Comparison of ENCODE assay signal across 14 mouse cellular contexts in the genomic region with DNA sequence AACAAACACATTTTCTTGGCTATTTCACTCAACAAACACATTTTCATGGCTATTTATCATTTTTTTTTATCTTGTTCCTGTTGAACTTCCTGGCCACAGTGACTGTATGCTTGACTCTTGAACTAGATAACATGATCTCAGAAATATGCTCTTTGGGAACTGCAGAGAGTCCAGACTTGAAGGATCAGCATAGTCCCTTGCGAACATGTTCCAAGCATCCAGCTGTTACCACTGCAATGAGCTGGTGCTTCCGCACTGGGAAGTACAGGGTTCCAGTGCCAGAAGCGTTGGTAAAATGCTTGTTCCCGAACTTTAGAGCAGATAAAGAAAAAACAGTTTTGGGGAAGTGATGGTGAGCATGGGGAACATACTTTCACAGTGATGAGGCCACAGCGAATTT.
DNase-seq lines count a peak whose midpoint lies in the region; ATAC-seq lines count a peak whose summit lies in the region.
"Had no signal": no experiment of that assay in that cellular context is flagged by ENCODE, and none has a peak within 500 bp of the region (broad histone marks: within the 10 kb centered on the region; RNA-seq: fewer than 3 reads in every experiment).

No protein-coding gene starts in this region.

- no peaks in the 10 kb centered on the region for H3K9me3 ChIP-seq in kidney, embryonic 14.5 days (ENCODE audit: control insufficient read depth, low read length)
- 0 out of 2 replicates have a peak, but pooled peaks cover 2% of the 10 kb centered on the region for H3K9me3 ChIP-seq in midbrain, embryonic 10.5 days (replicated peaks)
- H3K9me3 ChIP-seq: embryonic facial prominence, embryonic 10.5 days; limb, embryonic 10.5 days; midbrain, embryonic 13.5 days had no signal

- WGBS in kidney, embryonic 14.5 days, result 88% methylated on average over 5 of the region's 5 CpGs
- WGBS in midbrain, embryonic 10.5 days, result 92% methylated on average over 5 of the region's 5 CpGs

- ATAC-seq in kidney, embryonic 14.5 days (ENCODE audit: low FRiP score, low TSS enrichment), result no peak
- ATAC-seq: activated CD4-positive, CD25-positive, alpha-beta regulatory T cell, adult 4 months; inflammation-experienced regulatory T-cells, adult 6 months; midbrain, embryonic 13.5 days had no signal

- DNase-seq in kidney, adult 11 months, result peak; percentile 12
- DNase-seq in adipocyte (ENCODE audit: low spot score), result peak; percentile 17
- peak; percentile 22 to 39 for DNase-seq in heart, postnatal 14 days
- DNase-seq in kidney, postnatal 36 days, result peak; percentile 8
- no peak for DNase-seq in right cerebral cortex, postnatal 4 days
- no peak for DNase-seq in cerebellum, postnatal 36 days
- no peak for DNase-seq in midbrain, embryonic 10.5 days (ENCODE audit: low spot score)
- DNase-seq: cerebellum, adult 8-10 months had no signal

- no peaks in the 10 kb centered on the region for H3K36me3 ChIP-seq in kidney, embryonic 14.5 days (ENCODE audit: control insufficient read depth, insufficient read depth, low read length)
- no peaks in the 10 kb centered on the region for H3K36me3 ChIP-seq in midbrain, embryonic 10.5 days
- H3K36me3 ChIP-seq: embryonic facial prominence, embryonic 10.5 days; limb, embryonic 10.5 days; midbrain, embryonic 13.5 days had no signal

- intact Hi-C loops in heart, postnatal 14 days (cut with DNase I), result loop anchor here (10.0 kb wide), 1 partner anchor 103 kb away; a partner anchor contains a TSS

- H3K27me3 ChIP-seq in kidney, embryonic 14.5 days (ENCODE audit: control insufficient read depth, insufficient read depth, low read length), result no peaks in the 10 kb centered on the region
- H3K27me3 ChIP-seq in midbrain, embryonic 10.5 days (ENCODE audit: low read depth, poor library complexity, severe bottlenecking), result no peaks in the 10 kb centered on the region
- H3K27me3 ChIP-seq: midbrain, embryonic 13.5 days had no signal

- H3K27ac ChIP-seq in kidney, embryonic 14.5 days (ENCODE audit: low read depth, low read length), result no peak overlapping the region
- no peak overlapping the region for H3K27ac ChIP-seq in midbrain, embryonic 10.5 days (replicated peaks)
- H3K27ac ChIP-seq: embryonic facial prominence, embryonic 10.5 days; limb, embryonic 10.5 days; midbrain, embryonic 13.5 days had no signal

- H3K4me3 ChIP-seq in kidney, embryonic 14.5 days (ENCODE audit: low read length), result no peak overlapping the region
- no peak overlapping the region for H3K4me3 ChIP-seq in midbrain, embryonic 10.5 days
- H3K4me3 ChIP-seq: embryonic facial prominence, embryonic 10.5 days; limb, embryonic 10.5 days; midbrain, embryonic 13.5 days had no signal

- H3K9ac ChIP-seq in kidney, embryonic 14.5 days (ENCODE audit: low read depth, low read length), result no peak overlapping the region
- H3K9ac ChIP-seq: midbrain, embryonic 13.5 days had no signal

- no peaks in the 10 kb centered on the region for H3K4me1 ChIP-seq in kidney, embryonic 14.5 days (ENCODE audit: control insufficient read depth, insufficient read depth, low read length)
- no peaks in the 10 kb centered on the region for H3K4me1 ChIP-seq in midbrain, embryonic 10.5 days
- H3K4me1 ChIP-seq: embryonic facial prominence, embryonic 10.5 days; limb, embryonic 10.5 days; midbrain, embryonic 13.5 days had no signal

- H3K4me2 ChIP-seq in kidney, embryonic 14.5 days (replicated peaks; ENCODE audit: low read depth, low read length), result no peak overlapping the region
- H3K4me2 ChIP-seq: midbrain, embryonic 13.5 days had no signal

Comparison
In these comparisons a context has a peak if more than half of its experiments do, and no peak if none do; other contexts are left out.
1. DNase-seq: peak in kidney, adult 11 months (single experiment), adipocyte (single experiment), heart, postnatal 14 days (2 of 2) and kidney, postnatal 36 days (2 of 2); none in right cerebral cortex, postnatal 4 days (single experiment), cerebellum, postnatal 36 days (0 of 2) and midbrain, embryonic 10.5 days (single experiment).